Mouse (Mus musculus) adrenal gland, postnatal 25 days (tissue): ENCODE measurements around the gene 9530068E07Rik. TPM values are rescaled to one million over a fixed set of nuclear protein-coding genes. Genes with fewer than 3 reads are reported as not detected.
"Not testable (repeated sequence)": the region's sequence is repeated elsewhere in the genome, so short reads cannot be mapped to it uniquely, and the experiment has no call there.

Experiments
- DNase-seq: peaks from one replicate; pipeline ENCODE4 v3.0.0; 2021; ENCODE audit warnings: mixed read lengths
- total RNA-seq: library from RNA; stranded (reverse); gene quantifications from 2 replicates; pipeline ENCODE4 v1.2.3, GENCODE M21; 2021

Gene 9530068E07Rik
- total RNA-seq, 1 experiment from 2014 or later: 166 TPM

DNA sequence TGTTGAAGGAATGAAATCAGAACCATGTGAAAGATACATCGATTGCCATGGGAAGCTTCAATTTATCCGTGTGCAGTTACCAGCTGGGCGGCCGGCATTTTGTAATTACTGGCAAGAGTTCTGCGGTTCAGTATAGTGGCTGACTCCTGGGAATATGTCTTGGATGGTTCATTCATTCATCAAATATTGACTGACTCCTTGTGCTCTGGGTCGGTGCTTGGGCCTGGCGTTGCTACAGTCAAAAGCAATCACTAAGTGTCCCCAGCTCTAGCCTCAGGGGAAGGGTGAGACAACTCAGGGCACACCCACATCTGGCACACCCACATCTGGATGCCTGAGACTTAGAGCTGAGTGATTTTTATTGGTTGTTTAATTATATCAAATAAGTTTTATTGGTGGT is 22.4 kb upstream of the 9530068E07Rik start:
- no peak for DNase-seq

DNA sequence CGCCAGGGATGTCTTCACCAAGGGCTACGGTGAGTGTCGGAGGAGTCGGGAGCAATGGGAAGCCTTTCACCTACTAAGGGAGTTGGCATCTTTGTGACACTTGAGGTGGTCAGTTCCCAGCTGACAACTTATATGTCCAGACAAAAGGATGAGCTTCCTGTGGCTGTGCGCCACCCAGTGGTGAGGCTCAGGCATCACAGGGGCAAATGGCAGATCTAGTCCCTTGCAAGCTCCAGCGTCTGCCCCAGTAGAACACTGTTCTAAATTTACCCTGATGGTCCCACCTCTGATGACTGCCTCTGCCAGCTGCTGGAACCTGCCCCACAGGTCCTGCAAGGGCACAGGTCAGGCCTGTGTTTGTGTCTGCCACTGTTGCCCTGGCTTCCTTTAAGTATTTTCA is 21.9 kb upstream of the 9530068E07Rik start:
- peak; percentile 70 for DNase-seq

DNA sequence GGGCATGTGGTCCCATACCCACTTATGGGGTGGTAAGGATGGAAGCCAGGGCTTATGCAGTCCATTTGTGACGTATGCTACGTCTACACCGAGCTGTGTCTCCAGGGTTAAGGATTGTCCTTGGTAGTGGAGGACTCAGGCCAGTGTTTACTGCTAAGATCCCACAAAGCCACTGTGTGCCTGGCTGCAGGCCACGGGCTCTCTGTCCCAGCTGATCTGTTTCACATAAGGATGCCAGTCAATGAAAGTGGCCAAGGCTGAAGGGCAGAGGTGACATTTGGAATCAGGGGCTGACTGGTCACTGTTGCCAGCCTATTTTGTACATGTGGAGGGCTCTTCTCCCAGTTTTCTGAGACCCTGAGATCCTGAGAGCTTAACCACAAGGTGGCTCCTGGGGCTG is 18.6 kb upstream of the 9530068E07Rik start:
- DNase-seq: peak; percentile 65

DNA sequence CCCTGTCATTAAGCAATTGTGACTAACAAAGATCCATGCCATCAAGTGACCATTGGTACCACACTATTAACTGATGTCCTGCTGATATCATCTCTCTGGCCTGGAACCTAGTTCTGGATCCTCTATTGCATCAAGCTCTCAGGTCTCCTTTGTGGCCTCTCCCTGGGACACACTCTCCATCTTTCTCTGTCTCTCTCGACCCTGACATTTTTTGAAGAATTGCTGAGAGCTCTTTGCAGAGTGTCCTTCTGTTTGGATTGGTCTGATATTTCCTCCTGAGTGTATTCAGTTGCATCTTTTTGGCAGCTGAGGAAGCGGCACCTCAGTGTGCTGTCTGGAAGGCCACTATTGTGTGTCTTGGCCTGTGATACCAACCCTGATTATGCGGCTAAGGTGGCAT is 17.0 kb upstream of the 9530068E07Rik start:
- no peak for DNase-seq

DNA sequence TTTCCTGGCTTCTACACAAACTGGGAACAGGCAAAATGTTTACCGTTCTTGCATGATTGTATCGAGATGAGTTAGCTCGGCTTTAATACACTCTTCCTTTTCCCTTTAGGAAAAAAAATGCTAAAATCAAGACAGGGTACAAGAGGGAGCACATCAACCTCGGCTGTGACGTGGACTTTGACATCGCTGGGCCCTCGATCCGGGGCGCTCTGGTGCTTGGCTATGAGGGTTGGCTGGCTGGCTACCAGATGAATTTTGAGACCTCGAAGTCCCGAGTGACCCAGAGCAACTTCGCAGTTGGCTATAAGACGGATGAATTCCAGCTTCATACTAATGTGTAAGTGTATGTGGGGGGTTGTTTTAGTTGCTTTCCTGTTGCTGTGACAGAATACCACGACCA is 12.5 kb upstream of the 9530068E07Rik start:
- no peak for DNase-seq

DNA sequence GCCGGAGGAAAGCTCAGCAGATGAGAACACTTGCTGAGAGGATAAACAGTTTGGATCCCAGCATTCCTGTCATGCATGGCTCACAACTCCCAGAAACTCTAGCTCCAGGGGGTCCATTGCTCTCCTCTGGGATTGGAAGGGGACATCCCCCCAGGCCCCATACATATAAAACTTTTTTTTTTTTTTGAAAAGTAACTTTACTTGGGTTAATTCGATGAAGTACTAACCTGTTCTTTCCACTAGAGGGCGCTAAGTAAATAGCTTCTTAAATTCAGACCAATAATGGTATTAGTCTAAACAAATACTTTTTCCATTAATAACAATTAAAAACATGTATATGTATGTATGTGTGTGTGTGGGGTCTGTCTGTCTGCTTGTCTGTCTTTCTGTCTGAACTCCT is 11.6 kb upstream of the 9530068E07Rik start:
- no peak for DNase-seq

DNA sequence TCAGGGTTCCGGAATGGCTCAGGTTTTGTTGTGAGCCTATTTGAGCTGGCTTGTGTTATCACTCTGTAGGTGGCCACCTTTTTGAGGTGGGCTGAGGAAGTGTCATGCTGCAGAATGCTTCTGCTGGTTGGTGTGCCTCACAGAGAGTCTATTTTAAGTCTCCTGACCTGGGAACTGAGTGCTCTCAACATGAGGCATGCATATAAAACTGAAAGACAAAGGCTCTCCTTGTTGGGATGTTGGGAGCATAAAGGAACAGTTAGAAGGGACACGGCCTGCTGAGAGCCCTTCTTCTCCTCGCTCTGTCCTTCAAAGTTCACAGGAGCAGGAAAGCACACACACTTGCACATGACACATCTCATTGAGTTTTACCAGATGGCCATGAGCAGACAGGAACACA is 9.3 kb upstream of the 9530068E07Rik start:
- no peak for DNase-seq

DNA sequence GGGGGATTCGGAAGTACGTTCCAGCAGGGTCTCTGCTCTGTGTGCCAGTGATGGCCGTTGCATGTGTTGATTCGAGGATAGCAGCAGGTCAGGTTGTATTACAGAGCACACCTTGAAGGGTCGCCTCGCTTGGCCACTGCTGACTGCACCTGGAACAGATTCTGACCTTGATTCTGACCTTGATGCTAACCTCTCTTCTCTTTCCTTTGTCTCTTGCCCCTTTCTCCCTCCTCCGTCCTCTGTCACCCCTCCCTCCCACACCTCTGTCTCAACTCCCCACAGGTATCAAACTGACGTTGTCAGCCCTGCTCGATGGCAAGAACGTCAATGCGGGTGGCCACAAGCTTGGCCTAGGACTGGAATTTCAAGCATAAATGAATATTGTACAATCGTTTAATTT is 8.1 kb upstream of the 9530068E07Rik start:
- DNase-seq: no peak

DNA sequence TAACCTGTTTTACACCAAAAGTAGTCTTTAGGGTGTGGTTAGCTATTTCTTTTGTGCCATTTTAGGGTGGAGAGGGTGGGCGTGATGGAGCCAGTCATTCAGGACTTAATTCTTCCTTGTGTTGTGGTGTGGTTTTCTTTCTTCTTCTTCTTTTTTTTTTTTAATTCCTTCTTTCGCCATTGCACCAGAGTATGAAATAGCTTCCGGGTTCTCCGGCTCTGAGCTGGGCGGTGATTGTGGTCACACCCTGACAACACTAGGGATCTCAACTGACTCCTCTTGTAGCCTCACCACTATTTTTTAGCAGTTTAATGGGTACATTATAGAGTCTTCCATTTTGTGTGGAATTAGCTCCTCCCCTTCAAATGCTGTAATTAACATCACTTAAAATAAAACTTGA is 7.2 kb upstream of the 9530068E07Rik start:
- not testable (repeated sequence) for DNase-seq

DNA sequence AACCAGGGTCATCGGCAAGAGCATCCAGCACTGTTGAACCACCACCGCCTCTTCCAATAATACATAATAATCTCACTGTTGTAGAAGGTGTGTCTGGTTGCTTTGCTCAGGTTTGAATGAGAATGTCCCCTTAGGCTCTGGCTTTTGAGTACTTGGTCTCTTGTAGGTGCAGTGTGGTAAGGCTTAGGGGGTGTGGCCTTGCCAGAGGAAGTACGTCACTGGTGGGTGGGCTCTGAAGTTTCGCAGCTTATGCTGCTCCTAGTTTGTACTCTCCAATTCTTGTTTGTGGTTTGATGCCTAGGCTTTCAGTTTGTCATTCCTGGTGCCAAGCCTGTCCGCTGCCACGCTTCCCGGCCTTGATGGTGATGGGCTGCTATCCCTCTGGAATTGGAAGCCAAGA is 6.3 kb upstream of the 9530068E07Rik start:
- no peak for DNase-seq

DNA sequence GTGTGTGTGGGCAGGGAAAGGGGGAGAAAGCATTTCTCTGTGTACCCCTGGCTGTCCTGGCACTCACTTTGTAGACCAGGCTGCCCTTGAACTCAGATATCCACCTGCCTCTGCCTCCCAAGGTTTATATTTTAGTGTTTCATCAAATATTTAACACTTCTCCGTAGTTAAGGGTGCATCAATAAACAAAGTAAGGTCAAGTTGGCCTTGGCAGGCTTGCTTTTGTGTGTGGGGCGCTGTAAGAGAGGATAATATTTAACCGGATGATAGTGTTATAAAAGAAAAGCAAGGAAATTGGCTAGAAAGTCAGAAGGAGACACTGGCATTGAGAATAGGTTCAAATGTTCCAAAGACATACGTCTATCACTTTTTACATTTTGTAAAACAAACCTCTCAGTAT is 1.7 kb upstream of the 9530068E07Rik start:
- no peak for DNase-seq

DNA sequence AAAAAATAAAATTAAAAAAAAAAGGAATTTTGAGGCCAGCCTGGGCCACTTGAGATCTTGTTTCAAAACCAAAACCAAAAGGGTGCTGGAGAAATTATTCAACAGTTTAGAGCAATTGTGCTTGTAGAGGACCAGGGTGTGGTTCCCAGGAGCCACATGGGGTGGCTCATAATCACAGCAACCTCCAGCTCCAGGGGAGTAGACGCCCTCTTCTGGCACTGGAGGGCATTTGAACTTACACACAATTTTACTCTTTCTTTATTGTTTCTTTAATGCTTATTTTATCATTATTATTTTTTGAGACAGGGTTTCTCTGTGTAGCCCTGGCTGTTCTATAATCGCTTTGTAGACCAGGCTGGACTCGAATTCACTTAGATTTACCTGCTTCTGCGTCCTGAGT is 885 bp upstream of the 9530068E07Rik start:
- no peak for DNase-seq

DNA sequence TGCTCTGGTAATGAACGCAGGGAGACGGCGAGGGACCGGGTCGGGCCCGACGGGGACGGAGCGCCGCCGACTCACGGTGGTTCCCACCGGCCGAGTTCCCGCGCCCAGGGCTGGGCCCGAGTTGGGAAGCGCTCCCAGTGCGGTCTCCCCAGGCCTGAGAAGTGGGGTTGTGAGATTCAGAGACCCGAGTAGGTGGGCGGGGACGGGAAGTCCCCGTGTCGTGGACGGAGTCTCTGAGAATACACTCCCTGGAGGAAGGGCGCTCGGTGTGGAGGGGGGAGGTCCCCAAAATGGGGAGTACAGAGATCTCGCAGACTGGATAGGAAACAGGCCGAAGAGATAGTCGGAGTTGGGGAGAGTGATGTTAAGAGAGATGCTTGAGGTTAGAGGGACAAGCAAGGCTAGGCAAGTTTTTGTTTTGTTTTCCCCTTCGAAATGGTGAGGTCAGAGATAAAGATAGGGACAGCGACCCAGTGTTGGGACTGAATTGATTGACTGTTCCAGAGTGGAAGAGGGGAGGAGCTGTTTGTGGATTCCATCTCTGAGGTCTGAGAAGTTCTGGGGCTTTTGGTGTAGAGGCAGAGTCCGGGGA is 465 bp downstream of the 9530068E07Rik start:
- no peak for DNase-seq

DNA sequence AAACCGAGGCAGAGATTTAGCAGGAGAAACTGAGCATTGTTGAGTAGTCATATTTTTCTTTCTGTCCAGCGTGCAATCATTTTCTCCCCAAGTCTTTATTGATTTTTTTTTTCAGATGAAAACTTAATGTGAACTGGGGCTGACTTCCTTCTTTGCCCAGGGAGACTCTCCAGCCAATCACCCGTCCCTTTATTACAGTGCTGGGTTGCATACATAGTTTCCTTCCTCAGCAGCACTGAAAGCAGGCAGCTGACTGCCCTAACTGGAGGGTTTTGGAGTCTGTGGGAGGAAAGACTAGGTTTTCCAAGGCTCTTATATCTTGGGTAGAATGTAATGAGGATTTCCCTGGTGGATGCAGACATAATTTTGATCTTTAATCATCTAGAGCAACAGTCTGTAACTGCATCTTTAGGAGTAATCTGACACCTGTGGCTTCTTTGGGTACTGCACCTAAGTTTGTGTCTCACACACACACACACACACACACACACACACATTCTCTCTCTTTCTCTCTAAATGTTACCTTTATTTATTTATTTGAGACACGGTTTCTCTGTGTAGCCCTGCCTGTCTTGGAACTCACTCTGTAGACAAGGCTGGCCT is 1.3 kb downstream of the 9530068E07Rik start:
- no peak for DNase-seq

DNA sequence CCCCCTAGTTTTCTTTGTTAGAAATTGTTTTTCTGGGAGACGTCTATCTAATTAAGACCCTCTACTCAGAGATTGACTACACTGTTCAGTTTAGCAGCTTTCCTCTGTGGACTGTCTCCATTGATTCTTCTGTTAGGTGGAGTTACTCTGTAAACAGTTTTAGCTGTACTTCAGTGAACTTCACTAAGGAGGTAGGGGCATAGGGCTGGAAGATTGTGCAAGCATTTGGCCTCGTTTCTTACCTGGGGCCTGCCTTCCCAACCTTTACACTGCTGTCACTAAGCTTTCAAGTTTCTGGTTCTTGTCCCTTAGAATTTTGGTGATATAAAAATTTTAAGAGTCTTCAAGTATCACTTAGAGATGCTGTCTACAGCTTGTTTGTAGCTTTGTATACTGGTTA is 5.2 kb downstream of the 9530068E07Rik start:
- DNase-seq: no peak

DNA sequence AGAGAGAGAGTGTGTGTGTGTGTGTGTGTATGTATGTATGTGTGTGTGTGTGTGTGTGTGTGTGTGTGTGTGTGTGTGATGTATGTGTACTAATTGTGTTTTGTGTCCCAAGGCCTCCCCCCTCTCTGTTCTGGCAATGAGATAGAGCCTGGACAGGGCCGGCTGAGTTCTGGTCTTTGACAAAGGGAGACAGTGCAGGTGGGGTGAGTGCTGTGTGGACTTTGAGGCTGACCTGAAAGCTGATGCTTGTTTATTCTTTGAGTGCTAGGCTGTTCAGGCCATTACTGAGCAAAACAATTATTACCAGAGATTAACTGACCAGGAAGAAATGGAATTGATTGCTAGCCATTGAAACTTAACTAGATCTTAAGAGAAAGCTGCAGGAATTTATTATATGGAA is 6.3 kb downstream of the 9530068E07Rik start:
- no peak for DNase-seq

DNA sequence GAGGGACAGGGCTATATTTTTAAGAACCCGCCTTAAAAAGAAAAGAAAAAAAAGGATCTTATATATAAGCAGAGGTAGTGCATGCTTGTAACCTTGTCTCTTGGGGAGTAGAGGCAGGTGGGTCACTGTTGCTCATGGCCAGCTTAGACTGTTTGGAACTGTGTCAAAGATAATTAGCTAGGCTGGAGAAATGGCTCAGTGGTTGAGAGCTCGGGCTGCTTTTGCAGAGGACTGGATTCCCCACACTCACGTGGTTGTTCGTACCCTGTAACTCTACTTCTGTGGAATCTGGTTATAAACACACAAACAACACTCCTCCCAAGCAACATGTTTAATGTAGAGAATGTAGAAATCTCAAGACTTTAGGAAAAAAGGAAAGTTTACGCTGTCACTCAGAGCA is 8.0 kb downstream of the 9530068E07Rik start:
- no peak for DNase-seq

DNA sequence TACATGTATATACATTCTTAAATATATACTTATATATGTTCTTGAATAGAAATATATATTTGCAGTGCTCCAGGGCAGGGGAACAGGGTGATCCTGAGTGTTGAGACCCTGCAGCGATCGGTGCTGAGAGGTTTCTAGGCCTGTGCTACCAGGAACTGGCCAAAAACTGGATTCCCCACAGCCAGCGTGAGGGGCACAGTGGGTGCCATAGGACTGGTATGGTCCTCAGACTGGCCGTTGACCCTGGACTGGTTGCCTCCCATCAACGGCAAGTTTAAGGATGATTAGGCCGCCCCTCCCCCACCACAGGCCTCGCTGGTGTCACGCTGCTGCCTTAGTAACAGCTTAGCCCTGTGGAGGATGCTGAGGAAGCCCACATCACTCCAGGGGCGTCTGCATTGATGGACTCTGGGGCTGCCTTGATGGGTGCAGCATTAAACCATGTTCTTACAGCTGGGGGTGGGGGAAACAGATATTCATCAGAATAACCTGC is 9.0 kb downstream of the 9530068E07Rik start:
- DNase-seq: no peak

DNA sequence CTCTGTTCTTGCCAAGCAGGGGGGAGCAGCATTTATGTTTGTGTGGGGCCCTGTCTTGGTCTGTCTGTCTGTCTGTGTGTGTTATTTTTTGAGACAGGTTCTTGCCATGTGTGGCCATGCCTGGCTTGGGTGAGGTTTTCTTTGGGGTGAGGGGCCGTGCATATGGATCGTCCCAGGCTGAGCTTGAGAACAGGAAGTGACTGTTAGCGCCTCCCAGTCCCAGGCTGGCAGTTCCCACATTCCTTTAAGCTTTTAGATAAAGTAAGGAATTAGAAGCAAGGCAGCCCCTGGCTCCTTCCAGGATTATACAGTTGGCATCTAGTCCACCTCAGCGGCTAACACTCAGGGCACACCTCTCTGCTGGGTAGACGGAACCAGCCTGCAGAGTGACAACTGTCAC is 13.1 kb downstream of the 9530068E07Rik start:
- no peak for DNase-seq

DNA sequence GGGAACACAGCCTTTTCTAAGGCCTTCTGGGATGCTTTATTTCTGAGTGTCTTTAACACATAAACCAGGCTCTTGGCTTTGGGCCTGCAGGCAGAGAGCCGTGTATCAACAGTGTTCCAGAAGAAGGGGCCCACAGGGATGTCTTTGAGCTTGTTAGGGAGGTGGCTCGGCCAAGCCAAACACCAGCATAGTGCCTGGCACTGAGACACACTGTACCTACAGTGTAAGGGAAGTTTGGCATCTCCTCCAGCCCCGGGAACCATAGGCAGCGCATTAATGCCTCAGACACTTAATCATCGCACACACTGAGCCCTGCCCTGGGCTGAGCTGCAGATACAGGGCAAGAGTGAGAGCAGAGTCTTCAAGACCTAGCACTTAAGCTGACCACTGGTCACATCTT is 22.1 kb downstream of the 9530068E07Rik start:
- DNase-seq: no peak

DNA sequence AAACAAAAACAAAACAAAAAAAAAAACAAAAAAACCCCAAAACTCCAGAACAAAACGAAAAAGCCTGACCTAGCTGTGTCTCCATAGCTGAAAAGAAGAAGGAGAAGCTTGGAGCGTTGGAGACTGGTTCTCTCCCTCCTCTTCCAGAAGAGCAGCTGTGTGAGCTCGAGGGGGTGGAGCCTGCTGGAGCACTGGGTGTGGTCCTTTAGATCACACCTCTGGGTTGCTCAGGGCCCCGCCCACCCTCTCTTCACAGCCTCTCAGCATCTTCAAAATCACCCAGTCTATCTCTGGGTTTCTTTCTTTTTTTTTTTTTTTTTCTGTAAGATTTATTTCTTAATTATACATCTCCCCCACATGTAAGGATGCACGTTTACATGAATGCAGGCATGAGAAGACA is 23.0 kb downstream of the 9530068E07Rik start:
- DNase-seq: no peak

DNA sequence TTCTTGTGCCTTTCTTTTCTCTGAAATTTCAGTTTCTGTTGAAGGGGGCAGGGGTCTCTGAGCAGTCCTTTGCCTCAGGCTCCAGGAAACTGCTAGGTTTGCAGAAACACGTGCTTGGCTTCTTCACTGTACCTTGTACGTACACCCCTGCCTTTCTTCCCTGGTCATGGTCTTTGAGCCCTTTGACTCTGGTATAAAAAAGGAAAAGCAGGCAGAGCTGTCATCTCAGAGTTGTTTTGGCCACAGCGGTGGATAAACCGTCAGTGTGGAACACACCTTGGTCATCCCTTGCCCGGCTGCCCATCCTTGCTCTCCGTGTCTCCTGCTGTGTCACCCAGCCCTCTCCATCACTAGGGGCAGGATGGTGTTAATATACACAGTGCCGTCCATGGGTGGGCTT is 23.6 kb downstream of the 9530068E07Rik start:
- no peak for DNase-seq

DNA sequence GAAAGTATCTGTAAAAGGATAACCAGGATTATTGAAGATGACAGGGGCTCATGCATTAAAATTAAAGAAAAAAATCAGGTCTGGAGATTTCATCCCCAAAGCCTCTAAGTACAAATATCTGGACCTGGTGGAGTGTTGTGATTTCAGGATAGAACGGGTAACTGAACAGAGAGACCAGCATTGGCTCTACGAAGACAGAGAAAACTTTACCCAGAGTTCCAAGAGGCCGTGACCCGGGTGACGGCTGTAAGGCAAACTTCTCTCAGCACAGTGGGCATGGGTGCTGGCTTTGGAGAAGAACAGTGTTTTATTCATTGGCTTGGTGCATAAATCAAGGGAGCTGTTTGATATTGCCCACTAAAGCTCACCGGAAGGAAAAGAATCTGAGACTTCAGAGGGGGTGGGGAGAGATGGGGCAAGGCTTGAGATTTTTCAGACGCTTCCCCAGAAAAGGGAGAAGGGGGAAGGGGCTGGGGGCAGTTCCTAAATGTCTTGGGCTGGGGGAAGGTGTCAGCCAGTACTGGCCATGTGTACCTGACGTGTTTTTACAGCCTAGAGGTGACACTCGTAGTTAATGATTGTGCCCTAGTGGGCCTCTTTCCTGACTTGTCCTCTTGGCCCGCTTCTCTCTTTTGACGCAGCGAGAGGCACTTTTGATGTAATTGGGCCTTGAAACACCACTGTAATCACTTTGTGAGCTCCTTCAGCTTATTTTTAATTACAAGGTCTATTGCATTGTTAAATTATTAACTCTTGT is 24.2 kb downstream of the 9530068E07Rik start:
- DNase-seq: no peak
